Mouse (Mus musculus): ENCODE measurements around the gene Prr5l.
"Not testable (repeated sequence)": the region's sequence is repeated elsewhere in the genome, so short reads cannot be mapped to it uniquely, and the experiment has no call there.

The Prr5l gene

GRCm38 (mm10) chr2:101762955-101763386 is 119.9 kb downstream of the Prr5l start:
- peak; percentile 20 to 32 for DNase-seq (ENCODE audit: low spot score in 2 of 2)

- DNase-seq (ENCODE audit: low spot score in 2 of 2): peak; percentile 17 to 25
These were observed 120.4 kb downstream of the Prr5l start for GRCm38 (mm10) chr2:101762405-101762804.

- DNase-seq (ENCODE audit: low spot score in 2 of 2): no peak
These were observed 120.9 kb downstream of the Prr5l start for GRCm38 (mm10) chr2:101761898-101762297.

DNA sequence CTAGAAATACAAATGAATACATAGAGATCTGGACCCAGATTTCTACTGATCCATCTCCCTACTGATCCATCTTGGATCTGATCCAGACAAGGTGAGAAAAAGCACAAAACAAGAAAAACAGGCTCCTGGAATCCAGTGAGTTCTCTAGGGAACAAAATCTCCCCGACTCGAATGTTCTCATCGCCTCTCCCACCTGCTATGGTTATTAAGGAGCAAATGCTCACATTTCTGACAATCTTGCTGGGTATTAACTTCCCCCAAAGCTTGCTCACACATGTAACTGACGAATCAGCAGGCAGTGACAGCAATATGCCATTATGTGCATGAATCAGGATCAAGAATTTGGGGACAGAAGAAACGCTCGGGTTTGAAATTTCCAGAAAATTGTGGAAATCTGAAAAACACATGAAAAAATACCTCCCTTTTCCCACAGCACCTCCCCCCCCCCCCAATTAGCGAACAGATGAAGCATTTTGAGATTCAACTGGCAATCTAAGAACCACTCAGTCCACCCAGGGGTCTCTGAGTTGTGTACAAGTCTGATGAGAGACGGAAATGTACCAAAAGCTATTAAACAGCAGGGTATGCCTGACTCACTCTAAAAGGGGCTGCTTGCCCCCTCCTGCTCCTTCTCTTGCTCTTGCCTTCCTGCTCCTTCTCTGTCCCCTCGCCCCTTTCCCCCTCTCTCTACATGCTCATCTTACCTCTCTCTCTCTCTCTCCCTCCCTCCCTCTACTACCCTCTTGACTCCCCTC is 123.1 kb downstream of the Prr5l start:
- no peak for DNase-seq (ENCODE audit: low spot score in 2 of 2)

DNA sequence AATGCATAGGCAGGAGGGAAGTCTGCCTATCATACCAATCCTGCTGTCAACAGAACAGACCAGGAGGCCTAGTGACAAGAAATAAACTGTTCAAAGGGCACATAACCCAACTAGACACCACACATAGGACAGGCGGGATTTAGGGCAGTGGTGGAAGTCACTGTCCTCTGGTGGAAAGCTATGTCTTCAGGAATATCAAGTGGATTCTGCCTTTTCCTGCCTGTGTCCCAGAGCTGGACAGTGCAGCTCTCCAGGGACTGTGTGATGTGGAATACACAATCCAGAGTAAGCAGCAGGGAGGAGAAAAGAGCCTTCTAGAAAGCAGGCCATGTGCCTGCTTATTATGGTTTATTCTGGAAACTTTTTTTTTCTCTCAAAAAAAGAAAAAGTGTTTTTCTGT is 125.0 kb downstream of the Prr5l start:
- DNase-seq (ENCODE audit: low spot score in 2 of 2): no peak

DNA sequence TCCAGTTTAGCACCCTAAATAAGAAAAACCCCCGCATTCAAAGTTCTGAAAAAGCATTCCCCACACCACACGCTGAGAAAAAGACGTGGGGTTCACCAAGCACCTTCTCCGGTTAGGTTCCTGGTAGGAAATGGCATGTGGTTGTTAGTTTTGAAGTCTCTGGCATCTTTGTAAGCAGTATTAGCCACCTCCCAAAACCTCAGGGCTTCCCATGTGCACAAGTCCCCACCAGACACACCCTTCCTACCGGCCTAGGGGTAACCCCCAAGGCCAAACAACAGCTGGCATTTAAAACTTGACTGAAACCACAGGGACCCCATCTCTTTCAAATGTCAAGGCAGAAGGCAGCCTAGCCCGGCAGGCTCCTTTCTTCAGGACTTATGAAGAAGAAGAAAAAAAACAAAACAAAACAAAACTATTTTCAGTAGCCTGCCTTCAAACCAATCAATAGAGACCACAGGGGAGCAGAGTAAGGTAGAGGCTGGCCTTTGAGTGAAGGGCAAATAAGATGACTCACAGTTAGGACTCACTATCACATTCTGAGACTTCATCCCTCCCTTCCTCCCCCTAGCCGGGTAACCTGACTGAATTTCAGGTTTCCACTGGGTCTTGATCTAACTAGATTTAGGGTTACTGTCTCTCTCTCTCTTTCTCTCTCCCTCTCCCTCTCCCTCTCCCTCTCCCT is 126.6 kb downstream of the Prr5l start:
- DNase-seq (ENCODE audit: low spot score in 2 of 2): peak; percentile 53 to 58

DNA sequence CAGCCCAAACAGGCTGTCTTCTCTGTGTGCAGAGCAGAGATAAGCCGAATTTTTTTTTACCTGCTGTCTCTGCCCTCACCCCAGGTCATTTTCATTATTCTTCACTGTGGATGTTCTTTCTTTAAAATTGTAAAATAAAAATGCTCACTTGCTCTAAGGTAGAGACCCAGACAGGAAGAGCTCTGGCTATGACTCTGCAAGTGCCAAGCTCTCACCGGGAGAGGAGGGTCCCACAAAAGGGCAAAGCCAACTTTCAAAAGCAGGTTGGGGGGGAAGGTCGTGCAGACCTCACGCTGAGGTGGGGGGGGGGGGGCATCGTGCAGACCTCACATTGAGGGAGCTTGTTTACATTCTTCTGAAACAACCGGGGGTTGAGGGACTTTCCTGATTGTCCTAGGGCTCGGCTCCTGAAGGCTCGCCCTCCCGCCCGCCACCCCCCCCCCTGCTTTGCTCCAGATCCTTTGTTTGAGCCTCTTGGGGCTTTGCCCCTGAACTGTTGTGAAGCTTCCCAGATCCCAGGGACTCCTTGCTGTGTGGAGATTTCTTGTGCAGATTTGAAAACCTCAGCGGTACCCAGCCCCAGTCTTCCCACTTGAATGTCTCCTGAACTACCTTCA is 127.8 kb downstream of the Prr5l start:
- no peak for DNase-seq (ENCODE audit: low spot score in 2 of 2)

DNA sequence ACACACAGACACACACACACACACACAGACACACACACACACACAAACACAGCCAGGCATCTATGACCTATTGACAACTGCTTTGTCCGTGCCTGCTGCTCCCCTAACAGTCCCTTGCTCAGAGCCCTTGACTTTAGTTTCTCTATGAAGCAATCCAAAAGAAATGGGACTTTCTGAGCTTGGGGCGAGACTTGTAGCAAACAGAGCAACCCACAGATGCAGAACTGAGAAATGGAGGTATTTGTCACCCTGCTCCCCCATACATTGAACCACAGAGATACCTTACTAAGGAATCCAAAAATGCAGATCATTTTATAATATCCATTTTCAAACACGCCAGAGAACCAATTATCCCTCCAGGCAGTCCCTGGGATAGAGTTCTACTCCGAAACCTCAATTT is 128.4 kb downstream of the Prr5l start:
- DNase-seq (ENCODE audit: low spot score in 2 of 2): no peak

DNA sequence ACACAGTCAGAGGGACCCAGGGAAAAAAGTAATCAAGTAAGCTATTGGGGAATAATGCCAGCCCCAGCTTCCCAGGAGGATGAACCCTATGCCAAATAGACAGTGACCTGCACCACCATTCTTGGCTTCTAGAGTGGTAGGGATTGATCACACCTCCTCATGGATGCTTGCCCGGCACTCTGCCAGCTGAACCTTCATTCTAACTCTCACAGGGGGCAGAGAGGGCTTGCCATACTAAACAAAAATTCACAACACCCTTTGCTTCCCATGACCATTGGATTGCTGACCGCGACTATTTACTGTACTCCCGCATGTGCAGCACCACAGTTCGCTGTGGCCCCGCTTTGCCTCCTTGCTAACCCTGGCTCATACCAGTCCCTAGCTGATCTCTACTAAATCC is 129.8 kb downstream of the Prr5l start:
- DNase-seq (ENCODE audit: low spot score in 2 of 2): no peak

DNA sequence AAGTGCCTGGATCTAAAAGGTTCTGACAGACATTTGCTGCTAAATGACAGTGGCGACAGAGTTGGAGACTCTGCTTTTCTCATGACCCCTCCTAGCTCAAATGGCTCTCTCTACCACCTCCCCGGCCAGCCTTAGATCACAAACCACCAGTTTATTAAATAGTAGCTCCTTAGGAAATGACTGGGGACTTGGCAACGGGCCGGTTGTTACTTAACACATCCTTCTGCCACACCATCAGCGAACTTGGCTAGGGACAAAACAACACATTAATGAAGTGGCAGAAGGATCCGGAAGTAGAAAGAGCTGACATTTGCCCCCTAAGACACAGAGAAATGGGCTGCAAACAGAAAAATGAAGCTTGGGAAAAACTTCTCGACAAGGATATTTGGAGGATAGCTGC is 130.4 kb downstream of the Prr5l start:
- no peak for DNase-seq (ENCODE audit: low spot score in 2 of 2)

GRCm38 (mm10) chr2:101751236-101751922 is 131.4 kb downstream of the Prr5l start:
- DNase-seq (ENCODE audit: low spot score in 2 of 2): no peak

GRCm38 (mm10) chr2:101746537-101746936 is 136.3 kb downstream of the Prr5l start:
- no peak for DNase-seq (ENCODE audit: low spot score in 2 of 2)

- not testable (repeated sequence) for DNase-seq (ENCODE audit: low spot score in 2 of 2)
These were observed 137.2 kb downstream of the Prr5l start for GRCm38 (mm10) chr2:101745656-101746055.

GRCm38 (mm10) chr2:101742072-101742860 is 140.6 kb downstream of the Prr5l start:
- no peak for DNase-seq (ENCODE audit: low spot score in 2 of 2)

DNA sequence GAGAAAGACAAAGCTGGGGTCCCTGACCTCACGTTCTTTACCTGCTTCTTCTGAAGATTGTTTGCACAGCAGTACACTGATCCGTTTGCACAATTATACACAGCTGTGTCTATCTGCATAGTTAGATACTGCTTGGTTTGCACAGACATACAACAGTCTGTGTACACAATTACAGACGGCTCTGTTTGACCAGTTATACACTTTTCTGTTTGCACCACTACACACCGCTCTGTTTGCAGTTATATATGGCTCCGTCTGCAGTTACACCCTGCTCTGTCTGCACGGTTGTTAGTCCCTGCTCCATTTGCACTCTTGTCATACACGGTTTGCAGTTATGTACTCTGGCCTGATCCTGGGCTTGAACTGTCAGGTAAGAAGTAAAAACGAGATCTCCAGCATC is 141.2 kb downstream of the Prr5l start:
- DNase-seq (ENCODE audit: low spot score in 2 of 2): no peak

DNA sequence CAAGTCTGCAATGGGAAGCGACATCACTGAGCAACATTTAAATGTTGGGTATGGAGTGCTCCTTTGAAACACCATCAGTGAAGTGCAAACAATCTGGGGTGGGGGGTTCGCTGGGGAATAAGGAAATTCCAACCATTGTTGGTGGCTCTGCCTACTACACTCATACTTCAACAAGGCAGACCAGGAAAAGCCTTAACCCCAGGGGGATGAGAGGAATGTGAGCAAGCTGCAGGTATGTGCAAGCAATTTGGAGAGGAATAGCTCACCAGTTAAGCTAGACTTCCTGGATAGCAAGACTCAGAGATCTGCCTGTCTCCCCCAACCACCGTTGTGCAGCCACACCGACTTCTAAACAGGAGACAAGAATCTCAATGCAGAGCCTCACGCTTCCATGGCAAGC is 142.9 kb downstream of the Prr5l start:
- no peak for DNase-seq (ENCODE audit: low spot score in 2 of 2)

DNA sequence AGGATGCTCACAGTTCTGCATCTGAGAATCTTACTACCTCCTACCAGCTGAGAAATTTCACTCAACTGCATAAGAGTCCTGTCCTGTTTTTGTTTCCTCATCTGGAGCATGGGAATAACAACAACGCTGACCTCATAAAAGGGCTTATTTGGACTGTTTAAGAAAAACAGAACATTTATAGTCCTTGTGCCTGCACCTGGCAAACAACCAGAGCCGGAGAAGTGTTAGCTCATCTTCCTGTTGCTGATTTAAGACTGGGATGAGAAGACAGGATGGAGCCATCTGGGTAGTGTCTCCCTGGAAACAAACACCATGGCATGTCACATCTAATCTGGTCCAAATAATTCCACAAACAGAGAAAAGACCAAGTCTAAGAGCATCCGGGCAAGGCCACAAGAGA is 149.3 kb downstream of the Prr5l start:
- DNase-seq (ENCODE audit: low spot score in 2 of 2): no peak

DNA sequence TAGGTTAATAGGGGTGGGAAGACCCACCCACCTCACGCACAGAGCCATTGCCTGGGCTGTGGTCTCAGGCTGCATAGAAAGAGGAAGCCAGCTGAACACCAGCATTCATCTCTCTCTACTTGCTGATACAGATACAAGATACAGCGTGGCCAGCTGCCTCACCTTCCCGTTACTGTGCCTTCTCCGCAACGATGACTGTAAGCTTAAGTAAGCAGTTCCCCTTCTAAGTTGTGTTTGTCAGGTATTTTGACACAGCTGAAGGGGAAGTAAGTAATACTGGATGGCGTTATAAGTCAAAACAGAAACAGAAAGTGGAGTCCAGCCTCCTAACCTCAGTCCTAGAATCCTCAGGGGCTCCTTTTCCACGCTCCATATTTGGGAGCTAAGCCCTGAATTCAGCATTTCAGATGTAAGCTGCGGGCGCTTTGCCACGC is 150.0 kb downstream of the Prr5l start:
- peak; percentile 81 to 86 for DNase-seq (ENCODE audit: low spot score in 2 of 2)

DNA sequence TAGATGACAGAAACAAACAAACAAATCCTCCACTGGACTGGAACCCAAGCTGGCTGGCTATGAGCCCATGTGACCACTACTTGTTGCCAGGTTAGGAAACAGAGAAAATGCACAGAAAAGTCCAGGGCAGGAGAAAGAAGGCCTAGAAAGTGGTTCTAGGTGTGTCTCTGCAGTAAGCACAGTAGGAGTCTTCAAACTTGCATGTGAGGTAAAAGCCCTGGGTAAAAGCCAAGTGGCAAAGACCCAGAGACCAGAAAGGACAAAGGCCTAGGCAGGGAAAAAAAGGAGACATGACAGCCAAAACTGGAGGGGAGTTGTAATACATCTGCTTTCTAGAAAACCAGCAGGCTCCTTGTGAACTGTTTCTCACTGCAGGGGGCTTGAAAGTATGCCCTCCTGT is 151.9 kb downstream of the Prr5l start:
- DNase-seq (ENCODE audit: low spot score in 2 of 2): no peak

- no peak for DNase-seq (ENCODE audit: low spot score in 2 of 2)
These were observed 153.4 kb downstream of the Prr5l start for GRCm38 (mm10) chr2:101729472-101729871.

DNA sequence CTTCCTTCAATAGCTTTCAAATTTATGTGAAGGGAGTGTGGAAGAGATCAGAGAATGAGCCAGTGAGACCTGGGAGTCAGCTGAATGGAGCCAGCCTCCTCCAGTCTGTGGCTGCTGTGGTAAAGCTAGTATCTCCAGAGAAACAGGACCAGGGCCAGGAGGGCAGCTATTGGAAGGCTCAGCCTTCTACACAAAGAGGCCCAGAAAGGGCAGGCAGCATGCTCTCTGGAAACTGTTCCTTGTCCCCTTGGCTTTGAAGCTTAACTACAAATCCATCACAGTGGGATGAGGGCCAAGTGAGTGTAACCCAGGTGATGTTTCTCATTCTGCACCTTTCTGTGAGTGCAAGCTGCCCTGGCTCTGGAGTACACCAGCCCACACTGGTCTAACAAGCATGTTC is 155.0 kb downstream of the Prr5l start:
- no peak for DNase-seq (ENCODE audit: low spot score in 2 of 2)

Data from spleen, postnatal 36 days (tissue).